Mouse (Mus musculus) liver, embryonic 14.5 days (tissue): Measurements from ENCODE around the gene Lingo3. TPM values are rescaled to one million over a fixed set of nuclear protein-coding genes. Genes with fewer than 3 reads are reported as not detected.
A peak's percentile ranks its signal among the peaks of the same experiment; 100 is the strongest.

Experiments
- ATAC-seq: fragments of 200-750 bp; cut with Nextera tagmentation; 2 replicates; pipeline ENCODE4 v1.8.0; 2017; ENCODE audit warnings: moderate number of reproducible peaks, mild to moderate bottlenecking, moderate library complexity; ENCODE audit not compliant: insufficient read depth
- DNase-seq, 3 experiments: peaks; one replicate each; pipeline ENCODE4 v3.0.0-alpha.2; 2012 to 2013; ENCODE audit warnings: low read depth in 3 of 3, low spot score in 3 of 3
- H3K27ac ChIP-seq: fragments of 300-500 bp; sonication (generic); 2 replicates; pipeline ENCODE4 v1.5.1; 2014; ENCODE audit warnings: moderate library complexity, mild to moderate bottlenecking, control low read depth, inconsistent platforms
- H3K27me3 ChIP-seq: fragments of 300-500 bp; sonication (generic); 2 replicates; pipeline ENCODE4 v1.6.1; 2014; ENCODE audit warnings: mild to moderate bottlenecking, low read length, moderate library complexity; ENCODE audit not compliant: control insufficient read depth, insufficient read depth
- H3K36me3 ChIP-seq: fragments of 300-500 bp; sonication (generic); replicated peaks from 2 replicates; pipeline ENCODE4 v1.6.1; 2014; ENCODE audit warnings: low read depth; ENCODE audit not compliant: control insufficient read depth, insufficient read depth
- H3K4me1 ChIP-seq, 2 experiments: fragments of 200-500 bp in 1 of 2; fragments of 300-500 bp in 1 of 2; sonication (generic) in 1 of 2; replicated peaks; 2 replicates each; pipeline ENCODE4 v1.6.1; 2012 to 2014; ENCODE audit warnings: antibody characterized with exemption in 1 of 2, inconsistent platforms in 1 of 2, low read length in 1 of 2; ENCODE audit not compliant: control insufficient read depth in 2 of 2, insufficient read depth in 2 of 2
- H3K4me2 ChIP-seq: fragments of 300-500 bp; sonication (generic); 2 replicates; pipeline ENCODE4 v1.6.1; 2014; ENCODE audit warnings: low read depth, mild to moderate bottlenecking, control low read depth, moderate library complexity
- H3K4me3 ChIP-seq, 2 experiments: fragments of 200-500 bp in 1 of 2; fragments of 300-500 bp in 1 of 2; sonication (generic) in 1 of 2; 2 replicates each; pipeline ENCODE4 v1.5.1; 2012 to 2014; ENCODE audit warnings: low read depth in 2 of 2, low read length in 2 of 2, mild to moderate bottlenecking in 2 of 2, control low read depth in 1 of 2, inconsistent platforms in 1 of 2, moderate library complexity in 1 of 2; ENCODE audit not compliant: insufficient read depth in 1 of 2
- H3K9ac ChIP-seq: fragments of 300-500 bp; sonication (generic); replicated peaks from 2 replicates; pipeline ENCODE4 v1.6.1; 2014; ENCODE audit warnings: mild to moderate bottlenecking, control low read depth, moderate library complexity
- H3K9me3 ChIP-seq: fragments of 300-500 bp; sonication (generic); 2 replicates; pipeline ENCODE4 v1.6.1; 2016; ENCODE audit warnings: low read length, mixed read lengths; ENCODE audit not compliant: control insufficient read depth
- CTCF ChIP-seq: IDR thresholded peaks from 2 replicates; pipeline ENCODE4 v1.5.1; 2016; ENCODE audit warnings: antibody characterized with exemption, low read depth, control low read depth
- EP300 ChIP-seq: IDR thresholded peaks from 2 replicates; pipeline ENCODE4 v1.6.1; 2016; ENCODE audit warnings: antibody characterized with exemption, low read depth
- WGBS: fragments of 180-500 bp; shearing (Covaris S2); extraction: QIAGEN DNeasy Blood & Tissue Kit; methylation state at CpG from one replicate; pipeline ENCODE4 v1.1.7; 2014; ENCODE audit not compliant: insufficient replicate concordance; 5-methylcytosine and 5-hydroxymethylcytosine counted together
- polyA plus RNA-seq, 2 experiments: library from polyadenylated mRNA; depleted of rRNA in 1 of 2; stranded (reverse) in 1 of 2; unstranded in 1 of 2; fragments of >200 nt; fragmentation: Nextera tagmentation in 1 of 2; extraction: Ambion mirVana in 1 of 2; gene quantifications; 2 replicates each; pipeline versions ENCODE4 v1.2.1 to v1.2.3; 2012 to 2014

Lingo3 gene
- polyA plus RNA-seq, 2 experiments = 0.01 TPM; not detected in 1

DNA sequence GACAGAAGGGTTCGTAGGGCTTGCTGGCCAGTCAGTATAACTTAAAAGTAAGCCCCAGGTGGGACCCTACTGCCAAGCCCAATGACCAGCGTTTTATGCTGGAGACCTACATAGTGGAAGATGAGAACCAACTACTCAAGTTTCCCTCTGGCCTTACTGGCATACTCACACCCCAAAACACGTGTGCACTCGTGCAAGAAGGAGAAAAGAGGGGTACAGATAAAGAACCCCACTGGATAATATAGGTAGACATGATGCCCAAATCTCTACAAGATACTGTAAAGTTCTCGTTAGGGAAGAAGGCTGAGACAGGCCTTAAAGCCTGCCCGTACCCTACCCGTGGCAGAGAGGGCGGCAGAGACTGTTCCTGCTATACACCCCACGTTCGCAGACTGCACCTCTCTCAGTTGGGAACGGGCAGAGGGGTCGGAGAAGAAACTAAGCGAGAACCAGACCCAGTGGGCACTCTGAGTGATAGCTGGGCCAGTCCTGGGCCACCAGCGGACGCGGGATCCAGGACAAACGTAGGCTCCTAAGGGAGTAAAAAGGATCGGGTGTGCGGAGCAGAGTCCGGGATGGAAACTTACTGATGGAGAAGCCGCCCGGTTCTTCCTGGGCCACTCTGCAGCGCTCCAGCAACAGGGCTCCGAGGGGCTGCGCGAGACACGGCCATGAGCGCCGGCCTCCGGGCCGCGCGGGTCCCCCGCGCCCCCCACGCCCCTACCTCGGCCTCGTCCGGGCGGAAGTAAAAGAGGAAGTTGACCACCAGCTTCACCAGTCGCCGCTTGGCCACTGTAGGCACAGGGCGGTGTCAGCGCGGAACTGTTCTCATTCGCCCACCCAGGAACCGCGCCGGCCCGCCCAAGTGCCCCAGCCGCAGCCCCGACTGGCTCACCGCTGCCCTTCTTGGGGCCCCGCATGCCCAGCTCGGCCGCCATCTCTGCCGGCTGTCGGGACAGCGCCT is 46.4 kb downstream of the Lingo3 start:
- no peaks in the 10 kb centered on the region for H3K9me3 ChIP-seq
- H3K27ac ChIP-seq = peak overlapping the region; percentile 75
- H3K4me1 ChIP-seq = peaks cover 14 to 15% of the 10 kb centered on the region in 2 experiments
- peak; percentile 61 for ATAC-seq
- H3K4me2 ChIP-seq = peak overlapping the region; percentile 97
- H3K9ac ChIP-seq = peak overlapping the region; percentile 81
- DNase-seq = peak; percentile 17 to 56 (median 37)
- 2% methylated on average over 58 of the region's 59 CpGs for WGBS
- H3K4me3 ChIP-seq = peak overlapping the region; percentile 82 to 94
- no peaks in the 10 kb centered on the region for H3K27me3 ChIP-seq
- peaks cover 30% of the 10 kb centered on the region for H3K36me3 ChIP-seq
- TF ChIP-seq CTCF (0 out of 2 replicates have a peak, but pooled peaks have one; percentile 4), EP300 (no peak)

DNA sequence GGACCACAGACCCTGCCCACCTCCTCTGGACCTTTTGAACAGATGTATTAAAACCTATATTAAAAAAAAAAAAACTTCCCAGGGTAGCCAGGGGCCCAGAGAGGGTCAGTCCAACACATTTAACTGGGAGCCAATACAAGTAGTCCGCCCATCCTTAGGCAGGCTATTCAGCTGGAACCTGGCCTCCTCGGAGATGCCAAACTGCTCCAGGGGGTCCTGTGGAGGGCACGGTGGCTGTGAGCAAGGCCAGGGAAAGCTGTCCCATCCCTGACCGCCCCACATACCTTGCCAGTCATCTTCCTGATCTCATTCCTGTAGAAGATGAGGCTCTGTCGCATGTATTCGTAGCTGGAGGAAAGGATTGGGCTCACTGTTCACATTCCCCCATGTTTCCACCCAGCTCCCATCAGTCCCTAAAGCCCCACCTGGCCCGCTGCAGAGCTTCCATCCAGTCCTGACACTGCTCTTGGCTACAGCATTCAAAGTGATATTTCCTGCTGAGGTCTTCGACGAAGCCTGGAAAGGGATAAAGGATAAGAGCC is 47.5 kb downstream of the Lingo3 start:
- H3K27me3 ChIP-seq = no peaks in the 10 kb centered on the region
- TF ChIP-seq CTCF (no peak), EP300 (no peak)
- peaks cover 14 to 15% of the 10 kb centered on the region in 2 experiments for H3K4me1 ChIP-seq
- peak overlapping the region; percentile 82 to 94; a peak in 3 of 4 replicates for H3K4me3 ChIP-seq
- no peaks in the 10 kb centered on the region for H3K9me3 ChIP-seq
- H3K36me3 ChIP-seq = peaks cover 21% of the 10 kb centered on the region
- H3K27ac ChIP-seq = no peak overlapping the region
- peak overlapping the region; percentile 81 for H3K9ac ChIP-seq
- H3K4me2 ChIP-seq = peak overlapping the region; percentile 97
- DNase-seq (no peak), ATAC-seq (no peak)
- WGBS = 78% methylated on average over 9 of the region's 9 CpGs

DNA sequence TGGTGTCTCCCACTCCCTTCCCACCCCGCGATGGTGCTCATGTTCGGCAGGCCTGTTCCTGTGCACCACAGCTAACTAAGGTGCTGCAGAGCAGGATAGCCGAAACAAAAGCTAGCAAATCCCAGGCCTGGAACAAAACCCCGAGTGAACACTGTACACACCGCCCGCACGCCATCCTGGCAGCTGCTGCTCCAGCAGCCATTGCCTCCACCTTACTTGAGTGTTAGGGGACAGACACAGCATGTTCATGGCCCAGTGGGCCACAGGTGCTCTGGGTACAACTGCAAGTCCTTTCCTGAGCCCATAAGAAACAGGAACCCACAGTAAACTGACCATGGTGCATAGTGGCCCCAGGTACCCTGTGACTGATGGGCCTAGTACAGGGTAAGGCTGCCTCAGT is 49.1 kb downstream of the Lingo3 start:
- no peak overlapping the region for H3K9ac ChIP-seq
- TF ChIP-seq CTCF (no peak), EP300 (no peak)
- no peaks in the 10 kb centered on the region for H3K27me3 ChIP-seq
- no peak overlapping the region for H3K4me3 ChIP-seq
- H3K27ac ChIP-seq = no peak overlapping the region
- ATAC-seq (no peak), DNase-seq (no peak)
- peaks cover 20% of the 10 kb centered on the region for H3K36me3 ChIP-seq
- peaks cover 10% of the 10 kb centered on the region in 2 experiments for H3K4me1 ChIP-seq
- 87% methylated on average over 8 of the region's 8 CpGs for WGBS
- H3K9me3 ChIP-seq = no peaks in the 10 kb centered on the region
- H3K4me2 ChIP-seq = no peak overlapping the region

DNA sequence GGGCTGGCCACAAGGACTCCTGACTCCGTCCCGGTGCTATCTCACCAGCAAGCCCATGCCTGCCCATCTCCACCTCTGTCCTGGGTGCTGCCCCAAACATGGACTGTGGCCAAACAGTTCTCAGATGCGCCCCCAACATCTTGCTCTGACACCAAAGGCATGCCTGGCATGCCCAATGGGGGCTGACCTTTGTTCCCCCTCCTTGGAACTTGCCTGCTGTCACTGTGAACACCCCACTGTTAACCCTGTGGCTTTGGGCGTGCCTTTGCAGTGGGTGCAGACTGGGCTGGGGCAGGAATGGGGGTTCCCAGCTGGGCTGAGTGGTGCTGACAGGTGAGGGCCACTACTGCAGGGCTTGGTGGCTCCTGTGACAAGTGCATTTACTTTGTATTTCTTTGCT is 50.0 kb downstream of the Lingo3 start:
- no peak overlapping the region for H3K4me3 ChIP-seq
- H3K27ac ChIP-seq = no peak overlapping the region
- H3K9ac ChIP-seq = no peak overlapping the region
- H3K4me2 ChIP-seq = no peak overlapping the region
- no peaks in the 10 kb centered on the region for H3K27me3 ChIP-seq
- no peaks in the 10 kb centered on the region for H3K9me3 ChIP-seq
- H3K4me1 ChIP-seq = peaks cover 5 to 8% of the 10 kb centered on the region in 2 experiments
- DNase-seq (no peak), ATAC-seq (no peak)
- no peak for TF ChIP-seq EP300
- no peak for TF ChIP-seq CTCF
- 81% methylated on average over 4 of the region's 4 CpGs for WGBS
- peaks cover 29% of the 10 kb centered on the region for H3K36me3 ChIP-seq
